Mouse (Mus musculus) embryonic fibroblast, embryonic 13.5 days (primary cell): Measurements from ENCODE around the gene Acsm2. TPM values are rescaled to one million over a fixed set of nuclear protein-coding genes. Genes with fewer than 3 reads are reported as not detected.

ENCODE experiments used
- H3K27ac ChIP-seq: 2 replicates; pipeline ENCODE4 v1.5.1; 2012; ENCODE audit warnings: low read length, control low read depth, inconsistent platforms; ENCODE audit not compliant: insufficient read depth
- H3K4me1 ChIP-seq: 2 replicates; pipeline ENCODE4 v1.6.1; 2011; ENCODE audit warnings: low read length; ENCODE audit not compliant: control insufficient read depth, insufficient read depth
- H3K4me3 ChIP-seq: 2 replicates; pipeline ENCODE4 v1.5.1; 2011; ENCODE audit warnings: mild to moderate bottlenecking, control low read depth, low read length; ENCODE audit not compliant: insufficient read depth
- CTCF ChIP-seq: IDR thresholded peaks from 2 replicates; pipeline ENCODE4 v1.5.1; 2011; ENCODE audit warnings: mild to moderate bottlenecking, control low read depth, low read length, moderate library complexity, borderline replicate concordance; ENCODE audit not compliant: insufficient read depth
- POLR2A ChIP-seq: IDR thresholded peaks from 2 replicates; pipeline ENCODE4 v1.6.1; 2011; ENCODE audit warnings: low read depth, mild to moderate bottlenecking, control low read depth, low read length, moderate library complexity
- polyA plus RNA-seq: library from polyadenylated mRNA; stranded (reverse); fragments of >200 nt; gene quantifications from 2 replicates; pipeline ENCODE4 v1.2.4, GENCODE M21; 2011; ENCODE audit warnings: low read depth; ENCODE audit not compliant: missing spikeins, insufficient read length

Acsm2 gene
- polyA plus RNA-seq, 1 experiment: 0.07 TPM

DNA sequence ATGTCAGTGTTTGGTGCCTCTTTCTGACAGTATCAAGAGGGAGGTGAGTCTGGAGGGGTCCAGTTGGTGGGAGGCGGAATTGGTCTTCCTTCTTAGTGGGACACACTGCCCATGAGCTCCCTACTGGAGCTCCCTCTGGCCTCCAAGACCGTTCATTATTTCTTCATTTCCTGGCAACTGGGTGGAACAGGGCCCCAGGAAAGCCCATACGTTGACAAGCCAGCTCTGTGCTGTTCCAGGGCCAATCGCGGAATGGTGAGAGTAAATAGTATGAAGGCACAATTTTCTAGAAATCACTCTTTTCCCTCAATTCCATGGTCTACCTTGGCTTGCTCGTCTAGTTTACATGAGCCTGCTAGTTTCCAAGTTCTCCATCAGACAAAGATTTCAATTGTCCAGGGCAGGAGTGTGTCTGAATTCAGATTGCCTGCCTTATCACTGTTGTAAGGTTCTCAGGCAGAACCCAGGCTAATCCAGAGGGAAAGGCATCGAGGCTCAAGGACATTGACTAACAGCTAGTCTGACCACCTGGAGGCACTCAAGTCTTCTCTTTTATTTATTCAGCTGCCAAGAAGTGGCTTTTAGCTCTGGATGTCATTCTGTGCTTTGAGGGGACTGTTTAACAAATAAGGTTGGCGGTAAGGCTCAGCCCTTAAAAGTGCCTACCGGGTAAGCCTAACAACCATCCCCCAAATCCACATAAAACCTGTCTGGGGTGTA is 53.8 kb downstream of the Acsm2 start:
- Histone ChIP-seq H3K4me3 (no peak overlapping the region), H3K4me1 (no peaks in the 10 kb centered on the region), H3K27ac (no peak overlapping the region)
- TF ChIP-seq CTCF (no peak), POLR2A (no peak)

DNA sequence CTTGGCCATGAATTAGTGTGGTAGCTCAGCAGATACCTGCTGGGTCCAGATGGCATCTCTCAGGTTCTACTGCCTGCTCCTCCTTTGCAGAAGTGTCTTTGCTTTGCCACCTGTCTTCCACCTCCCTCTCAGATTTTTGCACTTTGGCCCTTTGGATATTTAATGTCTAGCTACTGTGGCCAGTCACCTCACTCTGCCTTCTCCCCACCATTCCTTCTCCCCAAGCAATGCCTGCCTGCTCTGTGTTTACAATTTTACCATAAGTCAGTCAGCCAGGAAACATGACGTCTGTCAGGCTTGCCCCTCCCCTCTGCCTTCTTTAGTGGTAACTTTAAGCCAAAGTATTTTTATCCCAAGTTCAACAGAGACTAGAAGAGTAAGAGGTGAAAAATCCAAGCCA is 62.4 kb downstream of the Acsm2 start:
- no peak overlapping the region for H3K4me3 ChIP-seq
- no peaks in the 10 kb centered on the region for H3K4me1 ChIP-seq
- no peak overlapping the region for H3K27ac ChIP-seq
- TF ChIP-seq CTCF (no peak), POLR2A (no peak)

DNA sequence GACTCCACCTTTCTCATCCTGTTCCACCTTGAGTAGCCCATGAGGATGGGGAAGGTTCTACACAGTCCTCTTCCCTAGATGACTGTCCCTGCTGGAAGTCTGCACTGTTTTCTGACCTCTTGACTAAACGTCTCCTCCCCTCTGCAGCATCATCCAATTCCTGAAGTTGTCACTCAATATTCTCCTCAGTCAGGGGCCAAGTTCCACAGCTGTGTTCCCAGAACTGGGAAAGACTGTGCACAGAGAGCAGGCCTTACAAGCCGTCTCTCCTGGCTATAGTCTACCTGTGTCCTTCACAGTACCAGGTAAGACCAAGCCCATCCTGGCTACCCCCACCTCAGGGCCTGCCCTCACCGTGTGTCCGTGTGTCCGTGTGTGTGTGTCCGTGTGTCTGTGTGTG is 63.5 kb downstream of the Acsm2 start:
- no peak overlapping the region for H3K27ac ChIP-seq
- no peak for TF ChIP-seq POLR2A
- no peak for TF ChIP-seq CTCF
- H3K4me1 ChIP-seq: no peaks in the 10 kb centered on the region
- no peak overlapping the region for H3K4me3 ChIP-seq

DNA sequence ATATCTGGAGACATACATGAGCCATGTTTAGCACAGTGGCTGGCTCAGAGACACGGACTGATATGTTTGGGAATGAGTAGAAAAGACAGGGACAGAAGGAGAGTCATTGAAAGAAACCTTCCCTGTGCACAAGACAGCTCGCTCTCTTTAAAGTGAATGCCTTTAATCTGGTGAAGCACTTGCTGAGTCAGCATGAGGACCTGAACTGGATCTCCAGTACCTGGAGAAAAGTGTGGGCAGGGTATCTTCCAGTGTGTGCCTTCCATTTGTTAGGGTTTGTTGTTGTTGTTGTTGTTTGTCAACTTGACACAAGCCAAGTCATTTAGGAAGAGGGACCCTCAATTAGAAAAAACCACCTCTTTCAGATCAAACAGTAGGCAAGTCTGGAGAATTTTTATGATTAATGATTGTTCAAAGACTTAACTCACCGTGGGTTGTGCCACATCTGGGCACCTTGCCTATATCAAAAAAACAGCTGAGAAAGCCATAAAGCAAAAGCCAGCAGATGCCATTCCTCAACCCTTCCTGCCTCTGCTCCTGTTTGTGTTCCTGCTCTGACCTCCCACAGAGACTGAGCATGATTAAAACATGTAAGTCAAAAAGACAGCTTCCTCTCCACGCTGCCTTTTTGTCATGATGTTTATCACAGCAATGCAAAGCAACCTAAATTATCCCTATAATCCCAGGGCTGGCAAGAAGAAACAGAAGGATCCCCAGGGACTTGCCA is 64.2 kb downstream of the Acsm2 start:
- TF ChIP-seq CTCF (no peak), POLR2A (no peak)
- Histone ChIP-seq H3K4me1 (no peaks in the 10 kb centered on the region), H3K27ac (no peak overlapping the region), H3K4me3 (no peak overlapping the region)

DNA sequence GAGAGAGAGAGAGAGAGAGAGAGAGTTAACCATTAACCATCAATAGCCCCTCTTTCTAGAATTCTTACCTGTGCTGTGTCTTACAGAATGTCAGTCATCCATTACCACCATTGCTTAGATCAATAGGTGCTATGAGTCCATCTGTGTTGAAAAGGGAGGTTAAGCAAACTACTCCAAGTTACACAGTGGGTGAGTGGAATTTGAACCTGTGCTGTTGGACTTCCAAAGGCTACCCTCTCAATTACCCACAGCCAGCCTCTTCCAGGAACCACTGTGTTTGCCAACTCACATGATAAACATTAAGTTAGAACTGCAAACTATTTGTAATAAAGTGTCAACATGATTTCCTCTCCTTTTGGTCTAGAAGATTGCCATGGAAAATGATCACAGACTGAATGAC is 66.0 kb downstream of the Acsm2 start:
- Histone ChIP-seq H3K4me3 (no peak overlapping the region), H3K4me1 (no peaks in the 10 kb centered on the region), H3K27ac (no peak overlapping the region)
- TF ChIP-seq POLR2A (no peak), CTCF (no peak)

DNA sequence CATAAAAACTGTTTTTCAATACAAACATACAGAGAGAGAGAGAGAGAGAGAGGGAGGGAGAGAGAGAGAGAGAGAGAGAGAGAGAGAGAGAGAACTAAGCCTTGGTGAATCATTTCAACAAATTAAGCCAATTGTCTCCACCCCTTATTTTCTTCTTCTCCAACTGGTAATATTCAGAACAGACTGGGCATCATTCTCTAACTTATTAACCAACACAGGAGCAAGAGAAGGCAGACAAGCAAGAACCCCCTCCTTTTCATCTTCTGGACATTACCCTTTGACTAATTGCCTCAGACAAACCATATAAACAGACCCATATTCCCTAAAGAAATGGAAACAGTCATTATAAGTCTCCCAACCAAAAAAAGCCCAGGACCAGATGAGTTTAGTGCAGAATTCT is 84.6 kb downstream of the Acsm2 start:
- H3K4me1 ChIP-seq: no peaks in the 10 kb centered on the region
- no peak overlapping the region for H3K4me3 ChIP-seq
- no peak overlapping the region for H3K27ac ChIP-seq
- TF ChIP-seq CTCF (no peak), POLR2A (no peak)

DNA sequence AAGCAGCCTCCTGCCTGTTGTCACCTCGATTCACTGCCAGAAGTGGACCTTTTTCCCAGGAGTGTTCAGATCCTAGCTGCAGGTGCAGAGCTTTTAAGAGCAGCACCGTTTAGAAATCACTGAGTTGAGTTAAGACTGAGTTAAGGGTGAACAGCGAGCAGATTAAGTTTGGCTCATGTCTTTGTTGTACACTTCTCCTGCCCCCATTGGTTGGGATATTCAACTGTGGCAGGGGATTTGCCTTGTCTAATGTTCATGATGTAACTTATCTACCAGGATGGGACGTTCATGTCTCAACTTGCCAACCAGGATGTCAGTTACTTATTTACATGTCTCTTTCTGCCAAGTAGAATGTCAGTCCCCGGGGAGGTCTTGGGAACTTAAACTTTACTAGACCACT is 88.2 kb downstream of the Acsm2 start:
- TF ChIP-seq POLR2A (no peak), CTCF (no peak)
- H3K27ac ChIP-seq: no peak overlapping the region
- no peaks in the 10 kb centered on the region for H3K4me1 ChIP-seq
- H3K4me3 ChIP-seq: no peak overlapping the region

Other genes with a start within 250 kb of the Acsm2 start
- gene Gp2, start 95.1 kb upstream of the Acsm2 start, polyA plus RNA-seq: not detected in 2 replicates
- gene Umod, start 75.1 kb upstream of the Acsm2 start, polyA plus RNA-seq: not detected in 2 replicates
- gene Acsm5, start 34.9 kb upstream of the Acsm2 start, polyA plus RNA-seq: not detected in 2 replicates
- gene Pdilt, start 30.9 kb upstream of the Acsm2 start, polyA plus RNA-seq: not detected in 2 replicates
- not detected in 2 replicates for gene Acsm1, start 52.7 kb downstream of the Acsm2 start, polyA plus RNA-seq
- not detected in 2 replicates for gene Acsm4, start 135.7 kb downstream of the Acsm2 start, polyA plus RNA-seq
- gene Thumpd1, start 166.5 kb downstream of the Acsm2 start, polyA plus RNA-seq: 34.3 and 40.6 TPM in 2 replicates
- gene Acsm3, start 206.6 kb downstream of the Acsm2 start, polyA plus RNA-seq: not detected in 2 replicates
- 16.2 and 16.4 TPM in 2 replicates for gene Rexo5, start 239.7 kb downstream of the Acsm2 start, polyA plus RNA-seq
- 14.2 and 18.8 TPM in 2 replicates for gene Eri2, start 239.7 kb downstream of the Acsm2 start, polyA plus RNA-seq